Mouse (Mus musculus) megakaryocyte, embryonic 14.5 days (primary cell): ENCODE results near the gene Lgals8.

Experiments
- FLI1 ChIP-seq: IDR thresholded peaks from 2 replicates; pipeline ENCODE4 v1.6.1; 2012; ENCODE audit warnings: low read length, inconsistent platforms, mixed read lengths
- GATA1 ChIP-seq: IDR thresholded peaks from 3 replicates; pipeline ENCODE4 v1.6.1; 2012; ENCODE audit warnings: mixed read lengths, low read length, inconsistent platforms, borderline replicate concordance

DNA sequence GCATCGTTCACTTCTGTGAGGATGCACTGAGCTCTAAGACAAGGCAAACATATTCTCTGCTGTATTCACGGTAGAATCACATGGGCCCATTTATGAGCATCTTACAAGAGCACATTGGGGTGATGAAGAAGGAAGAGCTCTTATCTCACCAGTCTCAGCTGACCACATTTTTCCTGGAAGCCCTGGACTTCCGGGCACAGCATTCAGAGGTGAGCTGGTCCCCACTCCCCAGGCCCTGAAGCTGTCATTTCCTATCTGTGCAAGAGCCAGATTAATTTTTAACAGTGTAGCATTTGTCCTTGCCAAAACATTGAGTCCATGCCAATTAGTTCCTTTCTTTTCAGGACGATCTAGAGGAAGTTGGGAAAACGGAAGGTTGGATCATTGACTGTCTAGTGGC is 30.9 kb downstream of the Lgals8 start:
- TF ChIP-seq GATA1: no peak
- TF ChIP-seq FLI1: no peak
